Mouse (Mus musculus) kidney, postnatal 14 days (tissue): ENCODE measurements at regions not wholly inside any gene's neighbourhood (a gene's known extent, or its start where the extent isn't known, plus 50 kb on each side); places are given as distances from the start of the nearest gene placed in this dataset.
A peak's percentile ranks its signal among the peaks of the same experiment; 100 is the strongest.
"Not testable (repeated sequence)": the region's sequence is repeated elsewhere in the genome, so short reads cannot be mapped to it uniquely, and the experiment has no call there.

Experiments
- DNase-seq: peaks from one replicate; pipeline ENCODE4 v3.0.0; 2022; ENCODE audit warnings: mixed read lengths

DNA sequence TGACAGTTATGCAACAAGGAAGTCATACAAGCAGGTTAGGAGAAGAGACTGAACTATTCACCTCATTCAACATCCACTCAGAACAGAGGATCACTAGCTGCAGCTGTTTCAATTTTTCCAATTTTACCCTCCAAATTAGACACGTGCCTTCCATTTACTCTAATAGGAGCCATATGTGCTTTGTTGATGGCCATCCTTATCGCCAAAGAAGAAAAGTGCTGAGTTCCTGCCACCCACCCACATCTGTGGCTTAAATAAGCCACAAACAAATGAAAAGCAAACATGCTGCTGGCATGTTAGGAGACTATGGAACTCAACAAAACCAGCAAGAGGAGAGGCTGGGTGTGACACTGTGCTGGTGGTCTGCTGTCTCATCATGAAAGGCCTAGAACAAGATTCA lies 1786.1 kb downstream of the 9330182O14Rik start:
- no peak for DNase-seq

DNA sequence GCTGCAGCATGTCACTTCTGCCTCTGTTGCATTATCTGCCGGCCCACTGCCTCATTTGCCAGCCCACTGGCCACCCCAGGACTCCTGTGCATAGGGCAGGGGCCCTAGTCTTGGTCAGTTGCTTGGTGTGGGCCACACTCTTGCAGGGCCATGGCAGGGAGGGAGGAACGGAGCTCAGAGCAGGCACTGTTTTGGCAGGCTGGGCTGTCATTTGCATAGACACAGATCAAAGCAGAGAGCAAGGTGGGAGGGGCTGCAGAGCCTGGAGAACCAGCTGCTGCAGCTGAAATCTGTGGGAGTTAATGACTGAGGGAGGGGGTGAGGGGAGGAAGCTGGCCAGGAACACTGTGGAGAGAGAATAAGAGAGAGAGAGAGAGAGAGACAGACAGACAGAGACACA lies 1802.5 kb downstream of the 9330182O14Rik start:
- DNase-seq, result no peak

DNA sequence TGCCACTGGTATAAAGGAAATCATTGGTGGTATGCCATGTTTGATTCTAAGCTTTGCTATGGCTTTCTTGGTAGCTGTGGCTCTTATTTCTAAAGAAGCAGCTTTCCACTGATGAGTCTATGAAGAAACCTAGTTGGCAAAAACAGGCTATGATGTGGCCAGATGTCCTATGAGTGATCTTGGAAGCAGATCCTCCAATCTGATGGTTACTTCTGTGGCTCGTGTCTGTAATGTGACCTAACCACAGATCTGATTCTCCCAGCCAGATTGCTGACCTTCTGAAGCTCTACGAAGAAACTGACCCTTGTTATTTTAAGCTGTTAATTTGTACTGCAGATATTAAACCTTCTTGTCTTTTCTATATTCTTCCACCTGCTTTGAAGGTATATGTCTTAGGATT lies 1811.1 kb downstream of the 9330182O14Rik start:
- no peak for DNase-seq

DNA sequence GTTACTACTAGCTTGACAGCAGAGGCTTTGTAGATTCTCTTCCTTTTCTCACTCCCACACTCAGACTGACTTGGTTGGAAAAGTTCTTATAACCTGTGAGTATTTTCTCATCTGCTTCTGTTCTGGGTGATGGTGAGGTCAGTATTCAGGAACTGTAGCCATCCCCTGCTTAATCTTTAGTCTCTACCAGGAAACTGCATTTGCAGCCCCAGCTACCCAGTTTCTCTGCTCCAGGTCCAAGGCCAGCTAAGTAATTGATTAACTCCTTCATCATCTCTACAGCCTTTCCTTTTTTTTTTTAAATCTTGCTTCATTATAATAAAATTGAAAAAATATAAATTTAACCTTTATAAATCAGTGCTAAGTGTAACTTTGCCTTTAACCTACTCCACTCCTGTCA lies 1813.7 kb downstream of the 9330182O14Rik start:
- peak; percentile 32 for DNase-seq

DNA sequence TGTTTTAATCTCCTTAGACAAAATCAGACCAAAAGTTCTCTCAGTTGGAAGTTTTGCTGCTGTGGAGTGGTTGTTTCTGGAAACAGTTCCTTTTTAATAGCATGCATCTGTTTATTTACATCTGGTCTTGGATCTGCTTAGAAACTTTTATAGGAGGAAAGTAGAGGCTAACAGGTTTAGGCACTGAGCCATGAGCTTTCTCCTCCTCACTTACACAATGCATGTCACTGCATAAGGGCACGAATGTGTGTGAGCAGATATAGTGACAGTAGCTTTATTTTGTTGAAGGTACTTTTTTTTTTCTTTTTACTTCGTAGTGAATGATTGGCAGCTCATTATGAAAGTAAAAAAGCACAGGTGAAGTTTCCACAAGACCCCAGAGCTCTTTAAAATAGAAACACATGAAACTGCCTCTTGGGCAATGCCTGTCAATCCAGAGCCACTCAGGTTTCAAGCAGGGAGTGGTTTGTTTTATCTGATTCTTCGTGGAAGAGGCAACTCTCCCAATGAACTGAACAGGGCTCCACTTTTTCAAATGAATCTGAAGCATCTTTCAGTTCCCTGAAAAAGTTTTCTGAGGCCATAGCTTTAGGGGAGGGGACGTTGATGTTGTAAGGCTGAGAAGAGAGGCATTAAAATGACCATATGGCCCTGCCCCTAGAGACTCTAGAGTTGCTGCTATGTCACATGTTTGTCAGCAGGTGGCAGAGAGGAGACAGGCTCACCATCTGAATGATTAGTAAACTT lies 1814.4 kb downstream of the 9330182O14Rik start:
- peak; percentile 24 for DNase-seq

DNA sequence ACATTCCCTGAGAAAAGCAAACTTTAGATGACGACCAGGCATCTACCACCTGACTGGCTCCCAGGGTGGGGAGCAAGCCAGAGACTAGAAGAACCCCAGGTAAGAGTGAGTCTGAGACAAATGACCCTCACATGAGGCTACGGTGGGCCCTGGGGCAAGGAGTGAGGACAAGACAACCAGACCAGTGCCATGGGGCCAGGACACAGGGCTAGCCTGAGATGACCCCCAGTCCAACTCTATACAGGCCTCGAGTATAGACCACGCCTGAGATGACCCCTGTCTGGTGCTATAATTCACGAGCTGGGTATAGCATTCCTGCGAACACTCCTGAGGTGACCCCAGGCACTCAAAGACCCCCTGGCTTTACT lies 1814.9 kb downstream of the 9330182O14Rik start:
- DNase-seq, result no peak

DNA sequence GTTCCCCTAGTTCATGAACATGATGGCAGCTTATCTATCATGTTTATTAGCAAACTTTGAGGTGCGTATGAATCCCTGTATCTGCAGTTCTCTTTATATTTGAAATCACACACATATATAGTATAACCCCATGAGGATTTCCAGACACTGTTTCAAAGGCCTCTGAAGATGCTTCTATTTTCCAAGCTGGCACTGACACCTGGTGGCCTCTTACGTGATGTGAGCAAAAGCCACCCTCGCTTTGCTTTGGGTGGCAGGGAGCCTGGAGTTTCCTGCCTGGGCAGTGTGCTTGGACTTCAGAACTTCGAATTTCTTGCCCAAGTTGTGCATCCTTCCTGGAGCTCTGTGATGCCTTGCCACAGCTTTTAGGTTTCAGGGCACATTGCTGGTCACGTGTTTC lies 1817.1 kb downstream of the 9330182O14Rik start:
- DNase-seq, result peak; percentile 41

DNA sequence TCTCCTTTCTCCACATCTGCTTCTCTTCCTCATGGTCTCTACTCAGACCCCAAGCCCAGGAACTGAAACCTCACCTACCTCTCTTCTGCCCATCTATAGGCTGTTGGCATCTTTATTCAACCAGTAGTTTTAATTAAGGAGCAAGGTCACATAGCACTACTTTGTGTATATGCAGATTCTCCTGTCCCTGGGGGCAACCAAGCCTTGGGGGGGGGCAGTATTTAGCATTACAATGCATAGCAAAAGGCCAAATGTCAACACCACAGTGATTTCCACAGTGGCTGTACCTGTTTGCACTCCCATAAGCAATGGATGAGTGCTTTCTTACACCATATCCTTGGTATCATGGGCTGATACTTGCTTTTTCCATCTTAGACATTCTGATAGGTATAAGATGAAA lies 1826.4 kb downstream of the 9330182O14Rik start:
- no peak for DNase-seq

DNA sequence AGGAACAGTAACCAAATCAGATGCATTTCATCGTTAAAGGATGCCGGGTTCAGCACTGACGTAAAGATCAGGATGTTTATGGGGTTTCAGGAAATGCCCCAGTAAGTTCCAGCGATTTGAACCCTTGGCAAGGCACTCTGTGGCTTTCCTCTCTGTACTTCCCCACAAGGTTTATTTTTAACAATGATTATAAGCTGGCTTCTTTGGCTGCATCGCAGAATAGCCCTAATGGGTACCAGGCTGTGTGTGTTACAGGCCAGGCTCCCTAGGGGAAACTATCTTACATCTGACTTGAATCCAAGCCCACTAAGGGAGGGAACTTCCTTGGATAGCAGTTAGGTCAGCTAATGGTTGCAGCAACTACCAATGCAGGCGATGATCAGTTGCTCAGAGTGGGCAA lies 1836.7 kb downstream of the 9330182O14Rik start:
- no peak for DNase-seq

DNA sequence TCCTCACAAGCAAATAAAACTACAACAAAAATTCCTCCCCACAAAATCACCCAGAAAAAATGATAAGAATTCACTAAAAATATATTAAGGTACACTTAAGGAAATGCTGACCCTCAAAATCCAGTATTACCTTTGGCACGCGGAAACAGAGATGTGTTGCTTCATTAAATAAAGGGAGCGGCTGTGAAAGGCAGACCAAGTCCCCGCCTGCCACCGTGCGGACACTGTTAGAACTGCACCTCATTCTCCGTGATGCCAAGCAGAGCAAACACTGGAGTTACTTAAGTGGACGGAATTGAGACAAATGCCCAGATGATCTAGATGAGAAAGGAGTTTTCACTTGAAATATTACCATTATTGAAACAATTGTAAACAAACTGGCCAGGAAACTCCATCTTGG lies 1839.1 kb downstream of the 9330182O14Rik start:
- DNase-seq, result peak; percentile 89

DNA sequence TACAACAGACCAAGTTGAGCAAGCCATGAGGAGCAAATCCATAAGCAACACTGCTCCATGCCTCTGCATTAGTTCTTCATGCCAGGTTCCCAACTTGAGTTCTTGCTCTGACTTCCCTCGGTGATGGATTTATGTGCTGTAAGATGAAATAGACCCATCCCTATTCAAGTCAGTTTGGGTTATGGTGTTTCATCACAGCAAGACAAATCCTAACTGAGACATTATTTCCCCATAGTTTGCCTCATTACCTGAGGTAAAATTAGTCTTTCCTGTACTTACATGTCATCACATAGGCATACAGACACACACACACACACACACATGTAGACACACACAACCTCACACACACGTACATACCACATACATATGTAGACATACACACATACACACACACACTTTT lies 1843.0 kb downstream of the 9330182O14Rik start:
- no peak for DNase-seq

DNA sequence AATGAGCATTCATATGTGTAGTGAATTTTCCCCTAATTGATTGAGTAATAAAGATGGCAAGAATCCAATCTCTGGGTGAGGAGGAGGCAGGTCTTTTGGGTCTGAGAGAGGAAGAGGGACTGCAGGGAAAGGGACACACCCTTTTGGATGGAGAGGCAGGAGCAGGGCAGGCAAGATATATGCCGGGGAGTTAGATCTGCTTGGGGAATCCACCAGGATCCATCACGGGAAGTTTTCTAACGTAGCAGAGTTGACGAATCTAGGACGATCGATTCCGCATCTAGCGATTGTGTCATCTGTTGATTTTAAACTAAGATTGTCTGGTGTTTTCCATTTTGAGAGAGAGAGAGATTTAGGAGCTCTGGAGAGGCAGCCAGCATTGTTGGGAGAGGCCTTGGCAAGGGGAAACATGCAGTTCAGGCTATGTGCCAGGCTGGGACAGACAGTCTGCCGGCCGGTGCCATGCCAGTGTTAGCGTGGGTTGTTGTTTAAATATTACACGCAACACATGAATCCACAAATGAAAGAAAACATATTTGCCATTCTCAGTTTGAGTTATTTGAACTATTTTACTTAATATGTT lies 1843.6 kb downstream of the 9330182O14Rik start:
- DNase-seq, result no peak

DNA sequence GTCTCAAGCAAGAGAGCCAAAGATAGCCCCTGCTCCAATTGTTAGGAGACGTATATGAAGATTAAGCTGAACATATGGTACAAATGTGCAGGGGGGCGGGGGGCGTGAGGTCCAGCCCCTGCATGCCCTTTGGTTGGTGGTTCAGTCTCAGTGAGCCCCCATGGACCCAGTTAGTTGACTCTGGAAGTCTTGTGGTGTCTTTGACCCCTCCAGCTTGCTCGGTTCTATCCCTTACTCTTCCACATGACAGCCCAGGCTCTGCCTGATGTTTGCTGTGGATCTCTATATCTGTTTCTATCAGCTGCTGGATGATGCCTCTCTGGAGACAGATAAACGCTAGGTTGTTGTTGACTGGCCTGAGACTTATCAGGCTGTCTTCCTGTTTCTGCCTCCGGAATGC lies 1849.1 kb downstream of the 9330182O14Rik start:
- no peak for DNase-seq

DNA sequence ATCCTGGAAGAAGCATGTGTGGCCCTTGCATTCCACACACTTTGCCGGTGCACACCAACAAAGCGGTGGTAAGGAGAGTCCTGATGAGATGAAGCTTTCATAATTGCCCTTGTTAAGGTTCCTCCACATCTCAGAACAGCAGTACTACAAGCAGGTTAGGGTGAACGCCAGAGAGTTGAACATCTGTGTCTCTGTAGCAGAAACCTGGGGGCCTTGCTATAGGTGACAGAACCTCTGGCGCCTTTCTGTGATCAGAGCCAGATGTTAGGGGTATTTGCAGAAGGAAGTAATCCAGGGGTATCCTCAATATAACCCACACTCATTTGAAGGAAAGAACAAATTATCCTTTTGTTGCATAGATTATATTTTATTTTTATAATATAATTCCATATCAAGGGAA lies 1850.1 kb downstream of the 9330182O14Rik start:
- no peak for DNase-seq

DNA sequence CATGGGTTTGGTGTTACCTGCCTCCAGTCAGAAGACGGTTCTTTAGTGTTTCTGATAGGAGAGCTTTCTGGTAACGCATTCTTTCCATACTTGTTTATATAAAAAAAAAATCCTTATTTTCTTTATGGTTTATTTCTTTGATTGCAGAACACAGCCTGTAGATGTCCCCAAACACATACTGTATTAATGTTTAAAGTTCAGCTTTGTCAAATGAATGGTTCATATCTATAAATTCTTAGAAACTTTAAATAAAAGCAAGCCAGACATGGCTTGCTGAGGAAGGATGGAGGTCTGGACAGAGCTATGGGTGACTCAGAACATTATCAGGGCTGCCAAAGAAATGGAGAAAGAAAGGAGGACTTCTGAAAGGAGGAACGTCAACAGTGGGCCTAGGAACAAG lies 1852.1 kb downstream of the 9330182O14Rik start:
- DNase-seq, result no peak

DNA sequence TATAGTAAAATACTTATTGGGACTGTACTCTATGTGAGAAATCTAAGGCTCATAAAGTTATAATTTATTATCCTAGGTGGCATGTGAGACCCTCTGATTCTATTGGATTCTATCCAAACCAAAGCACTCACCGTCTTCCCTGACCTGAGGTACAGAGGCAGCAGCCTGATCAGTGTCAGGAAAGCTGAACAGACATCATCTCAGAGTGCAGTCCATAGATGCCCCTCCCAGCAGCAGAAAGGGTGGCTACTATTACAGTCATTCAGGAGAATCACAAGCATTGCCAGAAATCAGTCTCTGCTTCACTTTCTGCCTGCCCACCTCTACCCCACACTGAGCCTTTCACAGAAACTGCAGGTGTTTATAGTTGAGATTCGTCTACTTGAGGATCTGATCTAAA lies 1854.9 kb downstream of the 9330182O14Rik start:
- no peak for DNase-seq

DNA sequence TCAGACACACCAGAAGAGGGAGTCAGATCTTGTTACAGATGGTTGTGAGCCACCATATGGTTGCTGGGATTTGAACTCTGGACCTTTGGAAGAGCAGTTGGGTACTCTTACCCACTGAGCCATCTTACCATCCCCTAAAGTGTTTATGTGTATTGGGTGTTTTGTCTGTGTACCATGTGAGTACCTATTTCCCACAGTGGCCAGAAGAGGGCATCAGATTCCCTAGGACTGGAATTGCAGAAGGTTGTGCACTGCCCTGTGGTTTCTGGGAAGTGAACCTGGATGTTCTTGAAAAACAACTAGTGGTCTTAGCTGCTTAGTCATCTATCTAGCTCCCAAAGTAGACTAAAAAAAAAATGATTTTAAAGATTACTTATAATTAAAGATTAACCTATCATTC lies 1857.7 kb downstream of the 9330182O14Rik start:
- DNase-seq, result no peak

DNA sequence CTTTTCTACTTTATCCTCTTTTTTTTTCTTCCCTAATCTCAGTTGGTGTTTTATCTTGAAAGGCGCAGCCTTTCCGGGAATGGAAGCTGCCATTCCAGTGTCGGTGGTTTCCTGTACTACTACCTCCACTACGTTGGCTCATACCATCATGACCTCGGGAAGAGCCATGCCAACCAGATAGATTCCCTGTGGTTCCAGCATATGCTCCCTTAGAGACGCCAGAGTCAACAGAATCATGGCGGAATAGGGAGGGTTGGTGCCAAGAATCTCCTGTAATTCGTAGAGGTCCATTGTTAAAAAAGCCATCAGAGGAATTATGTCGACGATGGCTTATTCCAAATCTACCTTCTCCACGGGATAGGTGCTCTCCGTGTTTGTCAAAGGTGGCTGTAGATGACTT lies 1898.1 kb downstream of the 9330182O14Rik start:
- not testable (repeated sequence) for DNase-seq

DNA sequence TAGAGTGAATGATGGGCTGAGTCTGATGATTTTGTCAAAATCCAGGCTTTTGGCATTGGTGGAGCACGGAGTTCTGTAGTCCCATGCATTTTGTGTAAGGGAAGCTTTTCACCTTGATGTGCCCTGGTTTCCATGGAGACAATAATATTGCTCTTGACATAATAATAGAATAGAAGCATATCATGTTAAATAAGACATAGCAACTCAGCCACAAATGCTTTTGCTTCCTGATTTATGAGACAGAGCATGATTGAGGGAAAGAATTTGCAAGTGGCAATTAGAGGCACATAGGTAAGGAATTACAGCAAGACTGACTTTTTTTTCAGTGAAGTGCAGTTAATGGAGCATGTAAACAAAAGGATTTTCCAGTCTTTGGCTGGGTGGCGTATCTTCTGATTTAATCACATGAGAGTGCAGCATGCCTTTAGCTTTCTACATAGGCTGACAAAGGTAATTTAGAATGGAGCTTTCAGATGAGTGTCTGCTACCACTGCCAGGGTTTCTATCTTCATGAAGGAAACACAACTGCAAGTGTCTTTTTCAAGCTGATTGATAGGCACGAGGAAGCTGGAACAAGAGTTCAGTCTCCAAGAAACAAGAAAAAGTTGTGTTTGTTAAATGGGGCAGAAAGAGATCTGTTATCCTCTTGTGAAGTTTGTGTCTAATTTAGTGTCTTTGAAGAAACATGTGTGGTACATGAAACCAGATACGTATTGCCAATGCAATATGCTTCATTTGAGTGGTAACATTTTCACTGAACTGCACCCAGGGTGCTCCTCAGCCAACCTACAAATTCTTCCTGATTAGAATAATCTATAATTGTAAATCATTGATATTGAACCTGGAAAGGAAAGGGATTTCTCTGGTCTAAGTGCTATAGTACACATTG lies 1913.2 kb downstream of the 9330182O14Rik start:
- DNase-seq, result no peak

DNA sequence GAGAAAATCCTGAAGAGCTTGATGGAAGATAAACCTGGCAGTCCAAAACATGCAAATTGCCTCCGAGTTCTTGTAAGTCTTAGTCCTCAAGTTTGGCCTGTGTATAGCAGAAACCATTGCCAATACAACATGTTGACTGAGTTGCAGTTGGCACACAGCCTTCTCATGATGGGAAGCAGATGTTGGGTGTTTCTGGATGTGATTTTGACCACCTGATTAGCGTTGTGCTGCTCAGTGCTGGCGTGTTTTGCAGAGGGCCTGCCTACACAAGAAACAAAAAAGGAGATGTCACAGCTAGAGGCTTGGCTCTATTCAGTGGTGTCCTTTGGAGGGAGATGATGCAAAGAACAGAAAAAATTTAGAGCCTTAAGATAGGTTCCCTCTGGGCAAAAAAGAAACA lies 1922.6 kb downstream of the 9330182O14Rik start:
- DNase-seq, result peak; percentile 1

DNA sequence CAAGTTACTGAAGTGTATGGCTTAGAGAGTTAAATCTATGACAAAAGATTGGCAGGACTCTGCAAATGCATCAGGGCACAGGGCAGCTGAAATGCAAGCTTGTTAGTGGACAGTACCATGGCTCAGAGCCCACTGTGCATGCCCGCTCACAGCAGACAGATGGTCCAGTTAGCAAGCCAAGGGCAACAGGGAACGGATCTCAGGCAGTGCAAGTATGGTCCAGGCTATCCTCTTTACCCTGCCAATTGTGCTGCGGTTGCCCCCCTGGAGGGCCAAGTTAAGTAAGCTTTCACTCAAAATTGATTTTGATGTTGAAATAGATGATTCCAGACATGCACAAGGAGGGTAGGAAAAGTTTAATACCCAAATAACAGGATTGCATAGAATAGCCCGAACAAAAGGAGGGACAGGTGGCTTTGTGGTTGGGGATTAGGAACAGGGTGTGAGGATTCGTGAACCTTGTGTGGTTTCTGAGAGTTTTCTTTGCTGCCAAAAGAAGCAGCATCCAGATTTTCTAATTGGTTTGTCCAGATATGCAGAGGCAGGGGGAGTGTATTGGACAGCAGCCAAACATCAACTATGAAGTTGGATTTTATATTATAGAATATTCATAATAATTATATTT lies 1934.2 kb downstream of the 9330182O14Rik start:
- no peak for DNase-seq

DNA sequence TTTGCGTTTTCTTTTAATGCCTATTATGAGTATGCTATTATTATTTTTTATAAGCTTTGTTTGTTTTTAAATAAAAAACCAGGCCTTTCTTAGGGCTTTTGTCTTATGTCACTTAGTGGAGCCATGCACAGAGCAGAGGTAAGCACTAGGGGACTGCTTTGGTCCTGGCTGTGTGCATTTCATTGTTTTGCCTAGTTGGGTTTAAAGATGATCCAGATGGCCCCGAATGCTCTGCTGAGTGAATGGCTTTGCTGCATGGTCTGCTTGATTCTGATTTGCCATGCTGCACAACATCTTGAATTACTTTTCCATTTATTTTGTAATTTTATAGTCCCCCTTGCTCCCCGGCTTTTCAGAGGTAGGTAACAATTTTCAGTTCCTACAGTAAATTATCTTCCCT lies 1934.9 kb downstream of the 9330182O14Rik start:
- DNase-seq, result no peak

DNA sequence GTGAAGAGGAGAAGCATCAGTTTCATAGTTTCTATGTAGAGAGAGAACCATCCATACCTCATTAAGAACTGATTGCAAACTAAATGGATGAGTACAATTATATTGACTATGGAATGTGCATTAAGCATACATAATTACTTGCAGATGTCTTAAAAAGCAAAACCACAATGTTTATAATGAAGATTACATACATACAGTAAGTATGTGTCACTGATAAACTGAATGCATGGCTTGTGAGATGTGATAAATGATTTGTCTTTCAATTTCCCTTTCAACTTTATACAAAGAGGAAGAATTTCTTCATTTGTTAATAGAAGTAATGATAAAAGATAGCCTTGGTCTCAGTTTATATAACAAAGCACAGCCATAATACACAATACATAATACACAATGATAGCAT lies 1939.3 kb downstream of the 9330182O14Rik start:
- DNase-seq, result no peak
